Mouse (Mus musculus): ENCODE results near the gene Ptgds.

DNA sequence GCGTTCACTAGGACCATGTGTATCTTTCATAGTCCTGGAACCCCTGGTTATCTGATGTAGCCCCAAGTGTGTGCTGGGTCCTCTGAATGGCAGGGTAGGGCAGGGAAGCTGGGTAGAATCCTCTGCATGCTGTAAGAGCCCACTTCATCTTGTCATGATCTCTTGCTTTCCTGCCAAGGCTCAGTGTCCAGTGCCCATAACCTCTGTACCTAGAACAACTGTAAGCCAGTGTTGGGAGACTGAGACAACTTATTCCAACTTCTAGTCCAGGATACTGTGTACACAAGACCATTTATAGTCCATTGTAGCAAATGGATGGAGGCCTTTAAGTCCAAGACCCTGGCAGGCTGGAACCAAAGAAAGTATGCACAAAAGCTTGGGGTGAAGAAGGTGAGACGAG is 4.6 kb downstream of the Ptgds start:
- TF ChIP-seq POLR2A (IDR thresholded peaks at IDR 0.05; ENCODE audit: low read depth, low read length) (no peak), CTCF (IDR thresholded peaks at IDR 0.05; ENCODE audit: extremely low read depth, insufficient read length, insufficient replicate concordance, low read depth, low read length) (no peak)

Data from small intestine, adult 2 months (tissue).